Mouse (Mus musculus): ENCODE measurements around the gene Pvr.

DNA sequence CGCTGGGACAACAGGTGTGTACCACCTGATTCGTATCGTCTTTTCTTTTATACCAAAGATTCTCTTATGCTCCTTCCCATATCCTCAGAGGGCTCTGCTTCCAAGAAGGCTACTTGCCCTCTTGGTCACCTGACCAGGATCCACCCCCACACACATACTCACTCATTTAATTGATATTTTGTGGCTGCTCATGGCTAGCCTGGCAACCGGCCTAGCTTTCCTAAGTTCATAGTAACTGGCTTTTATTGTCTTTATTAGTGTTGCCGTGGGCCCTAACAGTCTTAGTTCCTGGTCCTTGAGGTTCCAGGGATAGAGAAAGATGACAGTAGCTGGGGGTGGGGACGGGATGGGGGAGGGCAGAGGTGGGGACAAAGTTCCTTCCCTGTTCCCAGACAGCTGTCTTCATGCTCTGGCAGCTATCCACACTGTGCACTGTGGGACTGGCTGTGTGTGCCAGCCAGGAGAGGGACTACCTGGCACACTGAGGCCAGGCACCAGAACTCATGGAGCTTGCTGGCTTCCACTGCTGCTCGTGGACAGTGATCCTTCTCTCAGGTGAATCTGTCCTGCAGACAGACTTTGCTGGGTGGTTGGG is 44.1 kb upstream of the Pvr start, which contains the start of gene Ceacam20:
- TF ChIP-seq CTCF (IDR thresholded peaks at IDR 0.05; ENCODE audit: low read depth, low read length) (no peak), POLR2A (IDR thresholded peaks at IDR 0.05; ENCODE audit: extremely low read depth, insufficient read depth, low read length) (no peak)
